Mouse (Mus musculus) midbrain, embryonic 16.5 days (tissue): Measurements from ENCODE around the gene Usp10. TPM values are rescaled to one million over a fixed set of nuclear protein-coding genes. Genes with fewer than 3 reads are reported as not detected.

Source experiments
- ATAC-seq: fragments of 200-750 bp; cut with Nextera tagmentation; 2 replicates; pipeline ENCODE4 v1.8.0; 2017; ENCODE audit warnings: moderate TSS enrichment
- H3K27ac ChIP-seq: fragments of 300-500 bp; sonication (generic); 2 replicates; pipeline ENCODE4 v1.5.1; 2014; ENCODE audit warnings: mild to moderate bottlenecking, low read length, mixed read lengths
- H3K27me3 ChIP-seq: fragments of 300-500 bp; sonication (generic); 2 replicates; pipeline ENCODE4 v1.6.1; 2014; ENCODE audit warnings: low read depth, low read length, mixed read lengths; ENCODE audit not compliant: control insufficient read depth, insufficient read depth
- H3K36me3 ChIP-seq: fragments of 300-500 bp; sonication (generic); 2 replicates; pipeline ENCODE4 v1.6.1; 2014; ENCODE audit warnings: mild to moderate bottlenecking, low read length, moderate library complexity, mixed read lengths; ENCODE audit not compliant: control insufficient read depth, insufficient read depth
- H3K4me1 ChIP-seq: fragments of 300-500 bp; sonication (generic); 2 replicates; pipeline ENCODE4 v1.6.1; 2014; ENCODE audit warnings: mild to moderate bottlenecking, low read length, mixed read lengths; ENCODE audit not compliant: control insufficient read depth, insufficient read depth
- H3K4me2 ChIP-seq: fragments of 300-500 bp; sonication (generic); 2 replicates; pipeline ENCODE4 v1.6.1; 2014; ENCODE audit warnings: mild to moderate bottlenecking, low read length, mixed read lengths
- H3K4me3 ChIP-seq: fragments of 300-500 bp; sonication (generic); 2 replicates; pipeline ENCODE4 v1.5.1; 2014; ENCODE audit warnings: low read depth, mild to moderate bottlenecking, low read length, moderate library complexity, mixed read lengths
- H3K9ac ChIP-seq: fragments of 300-500 bp; sonication (generic); 2 replicates; pipeline ENCODE4 v1.6.1; 2014; ENCODE audit warnings: low read depth, low read length, mixed read lengths
- H3K9me3 ChIP-seq: fragments of 300-500 bp; sonication (generic); replicated peaks from 2 replicates; pipeline ENCODE4 v1.6.1; 2014; ENCODE audit warnings: mild to moderate bottlenecking, low read length, mixed read lengths; ENCODE audit not compliant: control insufficient read depth, poor library complexity, severe bottlenecking
- WGBS: fragments of 180-500 bp; shearing (Covaris S2); extraction: QIAGEN DNeasy Blood & Tissue Kit; methylation state at CpG from one replicate; pipeline ENCODE4 v1.1.7; 2014; 5-methylcytosine and 5-hydroxymethylcytosine counted together
- polyA plus RNA-seq: library from polyadenylated mRNA; unstranded; fragments of >200 nt; fragmentation: Nextera tagmentation; extraction: Ambion mirVana; gene quantifications from 2 replicates; pipeline ENCODE4 v1.2.1, GENCODE M21; 2015

Gene Usp10
- polyA plus RNA-seq, 1 experiment from 2014 or later, result 140 TPM

GRCm38 (mm10) chr8:120004705-120005381 lies 94.7 kb downstream of the Usp10 start:
- Histone ChIP-seq H3K36me3 (no peaks in the 10 kb centered on the region), H3K4me2 (no peak overlapping the region), H3K4me3 (no peak overlapping the region), H3K4me1 (peaks cover 10% of the 10 kb centered on the region; the same call in 1 of the 2 replicates), H3K27ac (no peak overlapping the region), H3K27me3 (no peaks in the 10 kb centered on the region), H3K9me3 (no peaks in the 10 kb centered on the region), H3K9ac (no peak overlapping the region)
- ATAC-seq, result no peak
- WGBS, result 61% methylated on average over 2 of the region's 2 CpGs

GRCm38 (mm10) chr8:120006645-120007160 lies 96.5 kb downstream of the Usp10 start:
- peaks cover 5% of the 10 kb centered on the region; the same call in 1 of the 2 replicates for H3K4me1 ChIP-seq
- no peaks in the 10 kb centered on the region for H3K9me3 ChIP-seq
- H3K27me3 ChIP-seq, result no peaks in the 10 kb centered on the region
- H3K27ac ChIP-seq, result no peak overlapping the region
- no peak overlapping the region for H3K4me3 ChIP-seq
- no peak for ATAC-seq
- no peak overlapping the region for H3K9ac ChIP-seq
- WGBS, result 35% methylated on average over 9 of the region's 9 CpGs
- no peaks in the 10 kb centered on the region for H3K36me3 ChIP-seq
- no peak overlapping the region for H3K4me2 ChIP-seq

Other genes starting within 250 kb of the Usp10 start
- 6.0 and 6.3 TPM in 2 replicates for gene Wfdc1, start 244.0 kb upstream of the Usp10 start, polyA plus RNA-seq
- gene Atp2c2, start 210.4 kb upstream of the Usp10 start, polyA plus RNA-seq, result 0.18 and 0.20 TPM in 2 replicates
- gene Tldc1, start 131.9 kb upstream of the Usp10 start, polyA plus RNA-seq, result 10.9 and 12.2 TPM in 2 replicates
- 126 and 139 TPM in 2 replicates for gene Cotl1, start 69.8 kb upstream of the Usp10 start, polyA plus RNA-seq
- gene Klhl36, start 48.1 kb upstream of the Usp10 start, polyA plus RNA-seq, result 16.6 and 18.5 TPM in 2 replicates
- 6.4 and 7.5 TPM in 2 replicates for gene Gm20388, start 481 bp downstream of the Usp10 start, polyA plus RNA-seq
- gene Crispld2, start 82.1 kb downstream of the Usp10 start, polyA plus RNA-seq, result 2.0 and 2.4 TPM in 2 replicates
- gene Zdhhc7, start 191.1 kb downstream of the Usp10 start, polyA plus RNA-seq, result 27.8 and 29.5 TPM in 2 replicates
- gene 6430548M08Rik, start 203.8 kb downstream of the Usp10 start, polyA plus RNA-seq, result 37.1 and 40.2 TPM in 2 replicates